Mouse (Mus musculus) embryonic facial prominence, embryonic 14.5 days (tissue): Measurements from ENCODE around the gene Abca16. TPM values are rescaled to one million over a fixed set of nuclear protein-coding genes. Genes with fewer than 3 reads are reported as not detected.

Experiments
- ATAC-seq: fragments of 200-750 bp; cut with Nextera tagmentation; 2 replicates; pipeline ENCODE4 v1.8.0; 2017; ENCODE audit warnings: low read depth, moderate number of reproducible peaks, moderate TSS enrichment
- DNase-seq: peaks from one replicate; pipeline ENCODE4 v3.0.0-alpha.2; 2015; ENCODE audit warnings: low spot score
- H3K27ac ChIP-seq: fragments of 300-500 bp; sonication (generic); replicated peaks from 2 replicates; pipeline ENCODE4 v1.5.1; 2014; ENCODE audit warnings: low read depth, mild to moderate bottlenecking, low read length, moderate library complexity
- H3K27me3 ChIP-seq: fragments of 300-500 bp; sonication (generic); replicated peaks from 2 replicates; pipeline ENCODE4 v1.6.1; 2014; ENCODE audit warnings: low read length; ENCODE audit not compliant: control insufficient read depth, insufficient read depth
- H3K36me3 ChIP-seq: fragments of 300-500 bp; sonication (generic); 2 replicates; pipeline ENCODE4 v1.6.1; 2014; ENCODE audit warnings: low read length, mixed read lengths; ENCODE audit not compliant: control insufficient read depth, insufficient read depth
- H3K4me1 ChIP-seq: fragments of 300-500 bp; sonication (generic); 2 replicates; pipeline ENCODE4 v1.6.1; 2014; ENCODE audit warnings: antibody characterized with exemption, low read length; ENCODE audit not compliant: control insufficient read depth, insufficient read depth
- H3K4me2 ChIP-seq: fragments of 300-500 bp; sonication (generic); 2 replicates; pipeline ENCODE4 v1.6.1; 2014; ENCODE audit warnings: low read depth, mild to moderate bottlenecking, low read length, moderate library complexity, mixed read lengths
- H3K4me3 ChIP-seq: fragments of 300-500 bp; sonication (generic); 2 replicates; pipeline ENCODE4 v1.5.1; 2014; ENCODE audit warnings: low read depth, mild to moderate bottlenecking, low read length
- H3K9ac ChIP-seq: fragments of 300-500 bp; sonication (generic); 2 replicates; pipeline ENCODE4 v1.6.1; 2014; ENCODE audit warnings: low read depth, mild to moderate bottlenecking, low read length, moderate library complexity, mixed read lengths
- H3K9me3 ChIP-seq: fragments of 300-500 bp; sonication (generic); 2 replicates; pipeline ENCODE4 v1.6.1; 2016; ENCODE audit warnings: low read length; ENCODE audit not compliant: control insufficient read depth
- WGBS: fragments of 180-500 bp; shearing (Covaris S2); extraction: QIAGEN DNeasy Blood & Tissue Kit; methylation state at CpG from one replicate; pipeline ENCODE4 v1.1.7; 2014; 5-methylcytosine and 5-hydroxymethylcytosine counted together
- polyA plus RNA-seq: library from polyadenylated mRNA; unstranded; fragments of >200 nt; fragmentation: Nextera tagmentation; extraction: Ambion mirVana; gene quantifications from 2 replicates; pipeline ENCODE4 v1.2.1, GENCODE M21; 2014

Abca16 gene
- not detected in 2 replicates for polyA plus RNA-seq

- 70% methylated on average over 10 of the region's 10 CpGs for WGBS
- H3K27ac ChIP-seq = no peak within 1 kb of the TSS
- no peaks in the 10 kb centered on the region for H3K9me3 ChIP-seq
- H3K4me3 ChIP-seq = no peak within 1 kb of the TSS
- H3K27me3 ChIP-seq = no peaks in the 10 kb centered on the region
- H3K4me2 ChIP-seq = no peak within 1 kb of the TSS
- H3K9ac ChIP-seq = no peak within 1 kb of the TSS
- H3K36me3 ChIP-seq = no peaks in the 10 kb centered on the region
- no peaks in the 10 kb centered on the region for H3K4me1 ChIP-seq
- DNase-seq (no peak), ATAC-seq (no peak)
Measured at GRCm38 (mm10) chr7:120409447-120409846, at the start of gene Abca16. TSS of gene Abca16 (plus strand) at chr7:120409647.

GRCm38 (mm10) chr7:120361159-120361558 lies 48.3 kb upstream of the Abca16 start:
- H3K4me2 ChIP-seq = no peak overlapping the region
- H3K4me3 ChIP-seq = no peak overlapping the region
- no peaks in the 10 kb centered on the region for H3K9me3 ChIP-seq
- H3K27ac ChIP-seq = no peak overlapping the region
- H3K27me3 ChIP-seq = no peaks in the 10 kb centered on the region
- WGBS = 34% methylated on average over 13 of the region's 13 CpGs
- no peaks in the 10 kb centered on the region for H3K4me1 ChIP-seq
- no peaks in the 10 kb centered on the region for H3K36me3 ChIP-seq
- H3K9ac ChIP-seq = no peak overlapping the region
- peak; percentile 5 for DNase-seq
- no peak for ATAC-seq

- no peaks in the 10 kb centered on the region for H3K36me3 ChIP-seq
- H3K9ac ChIP-seq = no peak overlapping the region
- WGBS = 90% methylated on average over 1 of the region's 1 CpGs
- H3K9me3 ChIP-seq = no peaks in the 10 kb centered on the region
- no peak overlapping the region for H3K4me3 ChIP-seq
- ATAC-seq (no peak), DNase-seq (no peak)
- H3K4me1 ChIP-seq = no peaks in the 10 kb centered on the region
- no peaks in the 10 kb centered on the region for H3K27me3 ChIP-seq
- no peak overlapping the region for H3K27ac ChIP-seq
- H3K4me2 ChIP-seq = no peak overlapping the region
Measured at GRCm38 (mm10) chr7:120412391-120412790, 2.9 kb downstream of the Abca16 start.

GRCm38 (mm10) chr7:120426625-120427024 lies 17.2 kb downstream of the Abca16 start:
- ATAC-seq = no peak
- H3K36me3 ChIP-seq = no peaks in the 10 kb centered on the region
- DNase-seq = peak; percentile 38
- H3K27me3 ChIP-seq = no peaks in the 10 kb centered on the region
- WGBS = 27% methylated on average over 3 of the region's 3 CpGs
- no peak overlapping the region for H3K4me3 ChIP-seq
- no peaks in the 10 kb centered on the region for H3K4me1 ChIP-seq
- no peaks in the 10 kb centered on the region for H3K9me3 ChIP-seq
- H3K4me2 ChIP-seq = no peak overlapping the region
- H3K27ac ChIP-seq = no peak overlapping the region
- H3K9ac ChIP-seq = no peak overlapping the region

GRCm38 (mm10) chr7:120431464-120431863 lies 22.0 kb downstream of the Abca16 start:
- Histone ChIP-seq H3K9me3 (no peaks in the 10 kb centered on the region), H3K36me3 (no peaks in the 10 kb centered on the region), H3K4me2 (no peak overlapping the region), H3K27ac (no peak overlapping the region), H3K4me1 (no peaks in the 10 kb centered on the region), H3K9ac (no peak overlapping the region), H3K27me3 (no peaks in the 10 kb centered on the region), H3K4me3 (no peak overlapping the region)
- DNase-seq = no peak
- ATAC-seq = no peak

- ATAC-seq = peak; percentile 15; the same call in 1 of the 2 replicates
Measured at GRCm38 (mm10) chr7:120503891-120504662, 94.6 kb downstream of the Abca16 start.

GRCm38 (mm10) chr7:120504663-120504979 lies 95.2 kb downstream of the Abca16 start:
- no peaks in the 10 kb centered on the region for H3K4me1 ChIP-seq
- 25% methylated on average over 5 of the region's 5 CpGs for WGBS
- DNase-seq (no peak), ATAC-seq (no peak)
- peak overlapping the region; percentile 76 for H3K4me2 ChIP-seq
- peak overlapping the region; percentile 38 for H3K4me3 ChIP-seq
- no peaks in the 10 kb centered on the region for H3K36me3 ChIP-seq
- peak overlapping the region; percentile 60 for H3K9ac ChIP-seq
- H3K27me3 ChIP-seq = no peaks in the 10 kb centered on the region
- no peaks in the 10 kb centered on the region for H3K9me3 ChIP-seq
- H3K27ac ChIP-seq = no peak overlapping the region

More at GRCm38 (mm10) chr7:120503891-120504662, 94.6 kb downstream of the Abca16 start:
- DNase-seq = no peak
- WGBS = 17% methylated on average over 20 of the region's 31 CpGs
- Histone ChIP-seq H3K4me2 (peak overlapping the region; percentile 76), H3K4me1 (no peaks in the 10 kb centered on the region), H3K9me3 (no peaks in the 10 kb centered on the region), H3K9ac (peak overlapping the region; percentile 60), H3K36me3 (no peaks in the 10 kb centered on the region), H3K27ac (no peak overlapping the region), H3K4me3 (peak overlapping the region; percentile 38), H3K27me3 (no peaks in the 10 kb centered on the region)

- H3K4me2 ChIP-seq = no peak overlapping the region
- H3K4me3 ChIP-seq = no peak overlapping the region
- DNase-seq = no peak
- no peak overlapping the region for H3K9ac ChIP-seq
- H3K4me1 ChIP-seq = no peaks in the 10 kb centered on the region
- no peaks in the 10 kb centered on the region for H3K9me3 ChIP-seq
- no peak for ATAC-seq
- H3K27ac ChIP-seq = no peak overlapping the region
- 77% methylated on average over 2 of the region's 2 CpGs for WGBS
- no peaks in the 10 kb centered on the region for H3K36me3 ChIP-seq
- H3K27me3 ChIP-seq = no peaks in the 10 kb centered on the region
Measured at GRCm38 (mm10) chr7:120534805-120535204, 125.4 kb downstream of the Abca16 start.
